Mouse (Mus musculus) liver, adult 2 months (tissue): ENCODE data around the gene Myf5. TPM values are rescaled to one million over a fixed set of nuclear protein-coding genes. Genes with fewer than 3 reads are reported as not detected.

Experiments
- DNase-seq: peaks from one replicate; pipeline ENCODE4 v3.0.0-alpha.2; 2011; ENCODE audit warnings: low read depth, low spot score; ENCODE audit errors: extremely low read depth
- H3K27ac ChIP-seq: fragments of 200-500 bp; replicated peaks from 2 replicates; pipeline ENCODE4 v1.5.1; 2012; ENCODE audit warnings: low read depth, mild to moderate bottlenecking, control low read depth, inconsistent platforms, low read length; ENCODE audit not compliant: insufficient read depth
- H3K27me3 ChIP-seq: fragments of 200-500 bp; 2 replicates; pipeline ENCODE4 v1.6.1; 2012; ENCODE audit warnings: mild to moderate bottlenecking, moderate library complexity, low read length, inconsistent platforms; ENCODE audit not compliant: control insufficient read depth, insufficient read depth
- H3K36me3 ChIP-seq: fragments of 200-500 bp; 2 replicates; pipeline ENCODE4 v1.6.1; 2012; ENCODE audit warnings: low read length, inconsistent platforms; ENCODE audit not compliant: control insufficient read depth, insufficient read depth
- H3K4me1 ChIP-seq: fragments of 200-500 bp; 2 replicates; pipeline ENCODE4 v1.6.1; 2011; ENCODE audit warnings: low read length; ENCODE audit not compliant: control insufficient read depth, insufficient read depth
- H3K4me3 ChIP-seq: fragments of 200-500 bp; 2 replicates; pipeline ENCODE4 v1.5.1; 2011; ENCODE audit warnings: low read depth, mild to moderate bottlenecking, control low read depth, low read length, moderate library complexity; ENCODE audit not compliant: insufficient read depth
- H3K79me2 ChIP-seq: fragments of 200-500 bp; 2 replicates; pipeline ENCODE4 v1.6.1; 2012; ENCODE audit warnings: inconsistent platforms, mild to moderate bottlenecking, low read length, moderate library complexity; ENCODE audit not compliant: control insufficient read depth, insufficient read depth
- H3K9ac ChIP-seq: fragments of 200-500 bp; 2 replicates; pipeline ENCODE4 v1.6.1; 2012; ENCODE audit warnings: low read depth, mild to moderate bottlenecking, control low read depth, inconsistent platforms, low read length
- CTCF ChIP-seq: fragments of 200-500 bp; IDR thresholded peaks from 2 replicates; pipeline ENCODE4 v1.5.1; 2011; ENCODE audit warnings: low read depth, low read length, control low read depth
- POLR2A ChIP-seq: fragments of 200-500 bp; IDR thresholded peaks from 2 replicates; pipeline ENCODE4 v1.6.1; 2011; ENCODE audit warnings: low read length, control low read depth; ENCODE audit not compliant: insufficient read depth; ENCODE audit errors: extremely low read depth
- WGBS: fragments of 180-500 bp; shearing (Covaris S2); methylation state at CpG from one replicate; pipeline ENCODE4 v1.1.7; 2018; 5-methylcytosine and 5-hydroxymethylcytosine counted together
- polyA plus RNA-seq: library from polyadenylated mRNA; depleted of rRNA; stranded (reverse); fragments of >200 nt; gene quantifications from 2 replicates; pipeline ENCODE4 v1.2.3, GENCODE M21; 2012; rRNA removed
- total RNA-seq: library from RNA; depleted of rRNA; stranded (reverse); fragments of >200 nt; gene quantifications from 2 replicates; pipeline ENCODE4 v1.2.3, GENCODE M21; 2014; rRNA removed

Myf5 gene
- total and polyA plus RNA-seq, 2 experiments = not detected

DNA sequence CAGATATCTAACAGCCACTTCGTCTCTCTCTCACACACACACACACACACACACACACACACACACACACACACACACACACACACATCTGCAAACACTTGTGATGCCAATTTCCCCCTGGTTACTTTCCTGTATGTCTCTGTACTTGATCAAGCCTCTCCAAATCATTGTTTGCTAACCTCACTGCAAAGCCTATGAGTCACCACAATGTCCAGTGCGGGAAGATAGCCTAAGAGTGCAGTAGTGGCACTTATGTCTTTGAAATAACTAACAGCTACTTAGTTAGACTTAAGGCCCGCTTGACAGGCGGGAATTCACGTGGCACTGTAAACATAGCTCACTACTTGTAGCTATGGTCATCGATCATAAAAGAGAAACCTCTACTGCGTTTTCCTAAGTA, 18.1 kb downstream of the Myf5 start:
- Histone ChIP-seq H3K4me1 (no peaks in the 10 kb centered on the region), H3K27me3 (no peaks in the 10 kb centered on the region), H3K36me3 (no peaks in the 10 kb centered on the region), H3K27ac (no peak overlapping the region), H3K79me2 (no peaks in the 10 kb centered on the region), H3K9ac (no peak overlapping the region), H3K4me3 (no peak overlapping the region)
- 81% methylated on average over 7 of the region's 7 CpGs for WGBS
- no peak for DNase-seq
- TF ChIP-seq POLR2A (no peak), CTCF (no peak)

DNA sequence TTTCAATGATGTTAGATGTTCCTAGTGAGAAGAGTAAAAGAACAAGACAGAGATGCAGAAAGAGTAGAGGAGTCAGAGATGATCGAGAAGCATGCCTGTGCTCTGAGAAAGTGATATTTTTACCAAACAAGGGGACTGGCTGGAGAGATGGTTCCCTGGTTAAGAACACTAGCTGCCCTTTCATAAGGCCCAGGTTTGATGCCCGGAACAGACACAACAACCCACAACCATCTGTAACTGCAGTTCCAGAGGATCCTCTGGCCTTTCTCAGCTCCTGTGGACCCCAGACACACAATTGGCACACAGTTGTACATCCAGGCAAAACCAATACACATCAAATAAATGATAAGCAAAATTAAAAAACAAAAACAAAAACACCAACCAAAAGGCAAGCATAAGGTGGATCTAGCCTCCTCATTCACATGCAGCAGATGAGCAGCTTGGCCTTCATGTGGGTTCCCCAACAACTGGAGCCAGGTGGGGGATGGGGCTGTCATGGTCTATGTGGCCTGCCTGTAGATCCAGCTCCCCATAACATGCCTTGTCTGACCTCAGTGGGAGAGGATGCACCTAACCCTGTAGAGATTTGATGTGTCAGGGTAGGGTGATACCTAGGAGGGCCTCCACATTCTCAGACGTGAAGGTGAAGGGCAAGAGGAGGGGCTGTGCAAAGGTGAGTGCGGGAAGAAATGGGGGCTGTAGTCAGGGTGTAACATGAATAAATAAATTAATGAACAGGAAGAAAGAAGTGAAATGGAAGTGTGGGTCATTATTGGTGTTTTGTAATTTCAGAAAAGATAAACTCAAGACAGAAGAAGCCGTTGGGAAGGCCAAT, 36.2 kb downstream of the Myf5 start:
- Histone ChIP-seq H3K36me3 (no peaks in the 10 kb centered on the region), H3K4me1 (no peaks in the 10 kb centered on the region), H3K27me3 (no peaks in the 10 kb centered on the region), H3K27ac (no peak overlapping the region), H3K79me2 (no peaks in the 10 kb centered on the region), H3K4me3 (no peak overlapping the region), H3K9ac (no peak overlapping the region)
- 84% methylated on average over 5 of the region's 5 CpGs for WGBS
- no peak for DNase-seq
- TF ChIP-seq POLR2A (no peak), CTCF (no peak)

- Histone ChIP-seq H3K27me3 (no peaks in the 10 kb centered on the region), H3K27ac (no peak overlapping the region), H3K9ac (no peak overlapping the region), H3K79me2 (no peaks in the 10 kb centered on the region), H3K4me3 (no peak overlapping the region), H3K36me3 (no peaks in the 10 kb centered on the region), H3K4me1 (no peaks in the 10 kb centered on the region)
- WGBS = 8% methylated on average over 4 of the region's 4 CpGs
- DNase-seq = peak; percentile 21
- TF ChIP-seq POLR2A (no peak), CTCF (peak; percentile 46)
Observed at GRCm38 (mm10) chr10:107442781-107443180, 43.2 kb downstream of the Myf5 start.

DNA sequence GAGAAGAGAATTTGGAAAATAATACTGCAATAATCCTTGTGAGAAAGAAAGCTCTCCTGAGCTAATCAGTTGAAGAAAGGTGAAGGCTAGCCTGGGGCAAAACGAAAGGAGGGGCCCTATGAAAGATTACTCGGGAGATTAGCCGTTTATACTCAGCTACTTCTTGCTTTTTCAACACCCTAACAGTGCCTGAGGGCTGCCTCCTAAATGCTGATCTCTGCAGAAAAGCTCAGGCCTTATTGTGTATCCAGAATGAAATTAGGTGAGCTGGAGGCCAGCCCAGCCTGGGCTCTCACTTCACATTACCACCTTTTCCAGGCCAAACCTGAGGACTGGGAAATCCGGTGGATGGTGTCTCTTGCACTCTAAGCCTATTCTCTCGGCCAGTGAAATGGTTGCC, 49.0 kb downstream of the Myf5 start:
- TF ChIP-seq POLR2A (no peak), CTCF (no peak)
- 66% methylated on average over 5 of the region's 5 CpGs for WGBS
- no peak overlapping the region for H3K27ac ChIP-seq
- no peak overlapping the region for H3K4me3 ChIP-seq
- H3K9ac ChIP-seq = no peak overlapping the region
- no peak for DNase-seq
- no peaks in the 10 kb centered on the region for H3K4me1 ChIP-seq
- H3K27me3 ChIP-seq = no peaks in the 10 kb centered on the region
- no peaks in the 10 kb centered on the region for H3K79me2 ChIP-seq
- H3K36me3 ChIP-seq = no peaks in the 10 kb centered on the region

Other genes starting within 250 kb of the Myf5 start
- gene Lin7a, start 214.4 kb downstream of the Myf5 start, total RNA-seq = 16.1 and 28.2 TPM in 2 replicates
- 3.4 and 4.4 TPM in 2 replicates for gene Lin7a, start 214.4 kb downstream of the Myf5 start, polyA plus RNA-seq
- gene Myf6, start 8.6 kb upstream of the Myf5 start, total RNA-seq = 0.09 TPM in 1 of 2 replicates, not detected in the other
- gene Myf6, start 8.6 kb upstream of the Myf5 start, polyA plus RNA-seq = not detected in 2 replicates
- under 0.01 TPM in 1 of 2 replicates, not detected in the other for gene Ptprq, start 233.9 kb upstream of the Myf5 start, total RNA-seq
- not detected in 2 replicates for gene Ptprq, start 233.9 kb upstream of the Myf5 start, polyA plus RNA-seq